Mouse (Mus musculus): ENCODE data around the gene Frmd7. TPM values are rescaled to one million over a fixed set of nuclear protein-coding genes. Genes with fewer than 3 reads are reported as not detected.

Gene Frmd7
- polyA plus RNA-seq (2012; rRNA removed): 0.36 TPM in 2 replicates

DNA sequence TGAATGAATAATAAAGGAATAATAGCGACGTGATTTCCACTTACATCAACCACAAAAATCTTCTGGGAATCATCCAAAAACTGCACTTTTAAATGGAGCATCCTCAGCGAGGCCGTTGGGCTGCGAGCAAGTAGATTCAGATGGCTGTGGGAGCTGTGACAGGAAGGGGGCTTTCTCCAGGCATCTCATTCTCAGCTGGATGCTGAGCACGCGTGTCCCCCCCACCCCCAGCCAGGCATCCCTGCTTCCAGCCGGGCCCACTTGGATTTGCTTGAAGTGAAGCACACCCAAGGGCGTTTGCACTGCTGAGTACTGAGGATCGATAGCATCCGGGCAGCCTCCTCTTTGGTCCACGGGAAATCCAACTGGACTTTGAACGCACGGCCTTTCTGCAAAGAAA is at the start of gene Frmd7:
Frmd7 (minus strand) TSS at position 101 of the 400 bp plus-strand sequence.
- H3K36me3 ChIP-seq (ENCODE audit: control insufficient read depth, insufficient read depth, low read length): no peaks in the 10 kb centered on the region
- no peaks in the 10 kb centered on the region for H3K4me1 ChIP-seq (ENCODE audit: control insufficient read depth, insufficient read depth, low read length)
- no peak within 1 kb of the TSS for H3K4me3 ChIP-seq (ENCODE audit: control insufficient read depth, low read depth, low read length)
- H3K27me3 ChIP-seq (ENCODE audit: control insufficient read depth, insufficient read depth, low read length): no peaks in the 10 kb centered on the region
- TF ChIP-seq CTCF (IDR thresholded peaks at IDR 0.05; ENCODE audit: control insufficient read depth, insufficient read depth, insufficient replicate concordance, low read depth, low read length) (no peak), POLR2A (IDR thresholded peaks at IDR 0.05; ENCODE audit: control insufficient read depth, low read depth, low read length) (no peak)
- no peak within 1 kb of the TSS for H3K27ac ChIP-seq (ENCODE audit: control insufficient read depth, insufficient read depth, low read depth, low read length)

DNA sequence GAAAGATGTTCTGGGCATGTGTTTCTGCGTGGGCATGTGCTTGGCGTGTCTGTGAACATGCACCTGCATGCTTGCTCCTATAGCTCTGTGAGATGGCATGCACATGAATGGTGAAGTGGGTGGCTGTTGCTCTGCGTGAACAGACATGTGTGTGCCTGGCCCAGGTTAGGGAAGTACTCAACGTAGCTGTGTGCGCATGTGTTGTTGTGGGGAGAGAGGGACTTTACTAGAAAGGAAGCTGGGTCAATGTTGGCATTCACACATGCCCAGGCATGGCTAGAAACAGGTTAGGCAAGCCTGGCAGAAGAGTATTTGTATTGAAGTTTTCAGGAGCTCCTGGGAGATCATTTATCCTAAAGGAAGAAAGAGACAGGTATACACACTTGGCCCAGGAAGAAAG is 48.8 kb upstream of the Frmd7 start:
- Histone ChIP-seq H3K27ac (ENCODE audit: control insufficient read depth, insufficient read depth, low read depth, low read length) (no peak overlapping the region), H3K4me3 (ENCODE audit: control insufficient read depth, low read depth, low read length) (no peak overlapping the region), H3K36me3 (ENCODE audit: control insufficient read depth, insufficient read depth, low read length) (no peaks in the 10 kb centered on the region), H3K4me1 (ENCODE audit: control insufficient read depth, insufficient read depth, low read length) (no peaks in the 10 kb centered on the region; the same call in 1 of the 2 replicates), H3K27me3 (ENCODE audit: control insufficient read depth, insufficient read depth, low read length) (no peaks in the 10 kb centered on the region)
- TF ChIP-seq POLR2A (IDR thresholded peaks at IDR 0.05; ENCODE audit: control insufficient read depth, low read depth, low read length) (no peak), CTCF (IDR thresholded peaks at IDR 0.05; ENCODE audit: control insufficient read depth, insufficient read depth, insufficient replicate concordance, low read depth, low read length) (no peak)

DNA sequence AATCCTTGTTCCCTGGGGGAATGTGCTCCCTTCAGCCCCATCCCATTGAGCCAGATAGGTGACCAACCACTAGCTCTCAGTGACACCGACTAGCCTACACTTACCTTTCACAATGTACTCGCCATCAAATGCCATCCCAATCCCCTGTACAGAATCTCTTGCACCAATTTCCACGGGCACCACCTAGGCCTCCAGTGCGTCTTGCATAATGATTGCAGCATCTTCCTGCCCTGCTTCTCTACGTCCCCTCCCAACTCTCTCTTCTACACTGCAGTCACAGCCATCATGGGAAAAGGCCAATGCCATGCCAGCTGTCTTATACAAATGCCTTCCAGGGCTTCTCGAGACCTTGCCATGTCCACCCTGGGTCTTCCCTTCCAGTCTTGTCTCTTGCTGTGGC is 47.4 kb upstream of the Frmd7 start:
- Histone ChIP-seq H3K4me3 (ENCODE audit: control insufficient read depth, low read depth, low read length) (no peak overlapping the region), H3K36me3 (ENCODE audit: control insufficient read depth, insufficient read depth, low read length) (no peaks in the 10 kb centered on the region), H3K4me1 (ENCODE audit: control insufficient read depth, insufficient read depth, low read length) (no peaks in the 10 kb centered on the region; the same call in 1 of the 2 replicates), H3K27me3 (ENCODE audit: control insufficient read depth, insufficient read depth, low read length) (no peaks in the 10 kb centered on the region), H3K27ac (ENCODE audit: control insufficient read depth, insufficient read depth, low read depth, low read length) (no peak overlapping the region)
- TF ChIP-seq CTCF (IDR thresholded peaks at IDR 0.05; ENCODE audit: control insufficient read depth, insufficient read depth, insufficient replicate concordance, low read depth, low read length) (no peak), POLR2A (IDR thresholded peaks at IDR 0.05; ENCODE audit: control insufficient read depth, low read depth, low read length) (no peak)

DNA sequence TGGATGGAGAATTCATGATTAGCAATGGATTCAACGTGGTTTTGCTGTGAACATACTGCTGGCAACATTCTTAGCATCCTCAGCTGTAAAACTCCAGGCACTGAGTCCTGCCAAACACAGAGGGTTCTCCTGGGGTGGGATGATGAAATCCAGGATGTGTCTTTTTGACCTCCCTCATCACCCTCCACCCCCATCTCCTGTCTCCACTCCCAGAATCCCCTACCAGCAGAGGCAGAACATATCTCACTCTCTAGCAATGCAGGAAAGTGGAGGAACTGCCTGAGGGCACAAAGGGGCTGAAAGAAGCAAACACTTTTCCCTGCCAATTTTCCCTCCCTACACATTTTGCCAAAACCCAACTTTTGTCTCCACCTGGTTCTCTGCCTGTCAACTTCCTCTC is 46.1 kb upstream of the Frmd7 start:
- Histone ChIP-seq H3K27me3 (ENCODE audit: control insufficient read depth, insufficient read depth, low read length) (no peaks in the 10 kb centered on the region), H3K4me3 (ENCODE audit: control insufficient read depth, low read depth, low read length) (no peak overlapping the region), H3K36me3 (ENCODE audit: control insufficient read depth, insufficient read depth, low read length) (no peaks in the 10 kb centered on the region), H3K27ac (ENCODE audit: control insufficient read depth, insufficient read depth, low read depth, low read length) (no peak overlapping the region), H3K4me1 (ENCODE audit: control insufficient read depth, insufficient read depth, low read length) (no peaks in the 10 kb centered on the region; the same call in 1 of the 2 replicates)
- TF ChIP-seq POLR2A (IDR thresholded peaks at IDR 0.05; ENCODE audit: control insufficient read depth, low read depth, low read length) (no peak), CTCF (IDR thresholded peaks at IDR 0.05; ENCODE audit: control insufficient read depth, insufficient read depth, insufficient replicate concordance, low read depth, low read length) (no peak)

DNA sequence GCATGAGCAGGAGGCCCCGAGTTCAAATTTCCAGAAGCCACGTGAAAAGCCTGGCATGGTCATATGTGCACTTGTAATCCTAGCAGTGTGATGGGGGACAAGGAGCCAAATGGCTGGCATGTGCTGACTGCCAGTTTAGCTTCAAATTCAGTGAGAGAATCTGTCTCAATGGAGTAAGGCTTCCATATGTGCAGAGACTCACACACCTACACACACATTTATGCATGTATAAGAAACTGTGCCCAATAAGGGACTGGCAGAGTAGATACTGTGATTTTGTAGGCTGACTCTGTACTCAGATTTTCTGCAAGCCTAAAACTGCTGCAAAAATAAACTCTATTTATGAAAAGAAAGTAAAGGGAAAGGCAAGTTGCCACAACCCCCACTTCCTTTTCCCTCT is 35.9 kb upstream of the Frmd7 start:
- no peaks in the 10 kb centered on the region for H3K27me3 ChIP-seq (ENCODE audit: control insufficient read depth, insufficient read depth, low read length)
- TF ChIP-seq CTCF (IDR thresholded peaks at IDR 0.05; ENCODE audit: control insufficient read depth, insufficient read depth, insufficient replicate concordance, low read depth, low read length) (no peak), POLR2A (IDR thresholded peaks at IDR 0.05; ENCODE audit: control insufficient read depth, low read depth, low read length) (no peak)

DNA sequence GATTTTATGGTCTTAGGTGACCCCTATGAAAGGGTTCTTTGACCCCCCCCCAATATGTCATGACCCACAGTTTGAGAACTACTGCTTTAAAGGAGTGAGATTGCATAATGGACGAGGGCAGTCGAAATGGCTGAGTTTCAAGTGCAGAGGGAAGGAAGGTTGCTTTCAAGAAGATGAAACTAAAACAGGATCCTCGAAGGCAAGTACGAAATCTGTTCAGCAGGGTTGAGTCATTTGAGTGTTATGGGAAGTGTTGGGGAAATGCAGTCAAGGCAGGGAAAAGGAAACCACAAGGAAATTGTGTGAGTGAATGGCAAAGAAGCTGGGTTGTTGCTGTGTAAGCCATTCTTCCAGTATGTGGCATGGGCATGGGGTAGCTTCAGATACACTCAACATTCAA is 29.6 kb upstream of the Frmd7 start:
- Histone ChIP-seq H3K36me3 (ENCODE audit: control insufficient read depth, insufficient read depth, low read length) (no peaks in the 10 kb centered on the region), H3K4me1 (ENCODE audit: control insufficient read depth, insufficient read depth, low read length) (no peaks in the 10 kb centered on the region), H3K4me3 (ENCODE audit: control insufficient read depth, low read depth, low read length) (no peak overlapping the region), H3K27ac (ENCODE audit: control insufficient read depth, insufficient read depth, low read depth, low read length) (no peak overlapping the region), H3K27me3 (ENCODE audit: control insufficient read depth, insufficient read depth, low read length) (no peaks in the 10 kb centered on the region)
- TF ChIP-seq POLR2A (IDR thresholded peaks at IDR 0.05; ENCODE audit: control insufficient read depth, low read depth, low read length) (no peak), CTCF (IDR thresholded peaks at IDR 0.05; ENCODE audit: control insufficient read depth, insufficient read depth, insufficient replicate concordance, low read depth, low read length) (no peak)

More for the DNA sequence above, 35.9 kb upstream of the Frmd7 start:
- Histone ChIP-seq H3K27ac (ENCODE audit: control insufficient read depth, insufficient read depth, low read depth, low read length) (no peak overlapping the region), H3K4me1 (ENCODE audit: control insufficient read depth, insufficient read depth, low read length) (no peaks in the 10 kb centered on the region), H3K4me3 (ENCODE audit: control insufficient read depth, low read depth, low read length) (no peak overlapping the region), H3K36me3 (ENCODE audit: control insufficient read depth, insufficient read depth, low read length) (no peaks in the 10 kb centered on the region)

DNA sequence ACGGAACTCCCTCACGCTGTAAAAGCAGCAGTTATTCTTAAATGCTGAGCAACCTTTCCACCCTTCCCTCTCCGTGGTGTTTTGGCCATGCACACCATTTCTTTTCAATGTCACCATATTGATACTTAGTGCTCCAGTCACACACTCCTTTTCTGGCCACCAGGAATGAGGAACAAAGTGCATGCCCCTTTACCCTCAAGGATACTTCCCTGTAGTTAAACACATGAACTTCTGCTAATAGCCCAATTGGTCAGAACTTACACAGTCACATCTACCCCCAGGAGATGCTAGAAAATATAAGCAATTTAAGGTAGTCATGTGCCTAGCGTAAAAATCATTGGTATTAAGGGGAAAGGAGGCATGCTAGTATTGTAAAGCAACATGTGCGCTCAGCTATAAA is 27.4 kb upstream of the Frmd7 start:
- Histone ChIP-seq H3K36me3 (ENCODE audit: control insufficient read depth, insufficient read depth, low read length) (no peaks in the 10 kb centered on the region), H3K27me3 (ENCODE audit: control insufficient read depth, insufficient read depth, low read length) (no peaks in the 10 kb centered on the region), H3K27ac (ENCODE audit: control insufficient read depth, insufficient read depth, low read depth, low read length) (no peak overlapping the region), H3K4me1 (ENCODE audit: control insufficient read depth, insufficient read depth, low read length) (no peaks in the 10 kb centered on the region), H3K4me3 (ENCODE audit: control insufficient read depth, low read depth, low read length) (no peak overlapping the region)
- no peak for TF ChIP-seq POLR2A (IDR thresholded peaks at IDR 0.05; ENCODE audit: control insufficient read depth, low read depth, low read length)
- TF ChIP-seq CTCF (IDR thresholded peaks at IDR 0.05; ENCODE audit: control insufficient read depth, insufficient read depth, insufficient replicate concordance, low read depth, low read length): no peak

Data from testis, adult 2 months (tissue).